Mouse (Mus musculus) spleen, embryonic (tissue): ENCODE measurements around the gene Gm28778.
"Not testable (repeated sequence)": the region's sequence is repeated elsewhere in the genome, so short reads cannot be mapped to it uniquely, and the experiment has no call there.

Source experiments
- CTCF ChIA-PET: fragments of 350-600 bp; sonication (Branson Sonifier 250); formaldehyde crosslinking; loops from one replicate; lab custom pipeline; 2022; lab: Charles Lee

Gm28778 gene

DNA sequence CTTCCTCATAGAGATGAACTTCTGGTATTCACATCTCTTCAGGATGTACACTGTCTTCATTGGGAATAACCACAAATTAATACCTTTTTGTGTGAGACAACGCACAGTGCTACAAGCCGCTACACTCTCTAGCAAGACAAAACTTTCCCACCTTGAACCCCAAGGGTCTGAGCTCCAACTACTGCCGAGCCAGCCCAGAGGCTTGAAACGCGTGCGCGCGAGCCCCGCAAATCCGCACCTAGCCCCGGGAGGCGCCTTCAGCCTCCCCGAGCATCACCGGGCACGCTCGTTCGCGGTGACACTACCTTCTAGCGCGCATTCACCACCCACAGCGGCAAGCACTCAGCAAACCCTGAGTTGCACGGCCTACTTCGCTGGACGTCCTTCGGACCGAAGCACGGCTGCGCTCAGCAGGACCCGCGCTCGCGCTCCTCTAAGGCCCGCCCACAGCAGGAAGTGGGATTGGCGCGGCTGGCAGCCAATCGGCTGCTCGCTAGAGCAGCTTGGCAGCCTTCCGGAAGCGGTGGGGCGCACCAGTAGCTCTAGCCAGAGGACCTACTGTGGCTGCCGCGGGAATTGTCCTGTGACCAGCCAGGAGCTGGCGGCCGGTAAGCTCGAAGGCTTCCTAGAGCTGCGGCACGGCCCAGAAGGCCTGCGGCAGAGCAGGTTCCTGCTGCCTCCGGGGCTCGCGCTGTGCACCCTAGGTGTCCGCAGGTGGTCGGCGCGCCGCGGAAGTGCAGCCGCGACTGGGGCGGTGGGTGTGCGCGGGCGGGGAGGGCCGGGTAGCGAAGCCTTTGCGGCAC is at the start of gene Gm28778, which contains the start of the genes Pms1 and Ormdl1:
Gene Gm28778 (plus strand): TSS at position 531 of the 803 bp plus-strand sequence.
Gene Pms1 (minus strand): TSS at position 438 of the 803 bp plus-strand sequence.
Gene Ormdl1 (plus strand): TSS at position 515 of the 803 bp plus-strand sequence.
- CTCF ChIA-PET = interaction anchor here (0.8 kb wide), 1 partner anchor 1723 kb away, joined by 4 read pairs; no protein-coding TSS in a partner anchor

DNA sequence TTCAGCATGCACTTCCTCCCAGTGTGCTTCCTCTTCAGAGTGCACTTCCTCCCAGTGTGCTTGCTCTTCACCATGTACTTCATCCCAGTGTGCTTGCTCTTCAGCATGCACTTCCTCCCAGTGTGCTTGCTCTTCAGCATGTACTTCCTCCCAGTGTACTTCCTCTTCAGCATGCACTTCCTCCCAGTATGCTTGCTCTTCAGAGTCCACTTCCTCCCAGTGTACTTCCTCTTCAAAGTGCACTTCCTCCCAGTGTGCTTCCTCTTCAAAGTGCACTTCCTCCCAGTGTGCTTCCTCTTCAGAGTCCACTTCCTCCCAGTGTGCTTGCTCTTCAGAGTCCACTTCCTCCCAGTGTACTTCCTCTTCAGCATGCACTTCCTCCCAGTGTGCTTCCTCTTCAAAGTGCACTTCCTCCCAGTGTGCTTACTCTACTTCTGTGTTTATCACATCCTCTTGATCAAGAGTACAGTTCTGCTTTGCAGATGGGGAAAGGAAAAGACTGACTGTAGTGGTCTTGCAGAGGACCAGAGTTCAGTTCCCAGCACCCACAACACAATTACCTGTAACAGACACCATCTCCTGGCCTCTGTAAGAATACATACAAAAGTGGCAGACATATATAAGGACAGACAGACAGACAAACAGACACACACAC is 31.8 kb upstream of the Gm28778 start:
- CTCF ChIA-PET = not testable (repeated sequence)

DNA sequence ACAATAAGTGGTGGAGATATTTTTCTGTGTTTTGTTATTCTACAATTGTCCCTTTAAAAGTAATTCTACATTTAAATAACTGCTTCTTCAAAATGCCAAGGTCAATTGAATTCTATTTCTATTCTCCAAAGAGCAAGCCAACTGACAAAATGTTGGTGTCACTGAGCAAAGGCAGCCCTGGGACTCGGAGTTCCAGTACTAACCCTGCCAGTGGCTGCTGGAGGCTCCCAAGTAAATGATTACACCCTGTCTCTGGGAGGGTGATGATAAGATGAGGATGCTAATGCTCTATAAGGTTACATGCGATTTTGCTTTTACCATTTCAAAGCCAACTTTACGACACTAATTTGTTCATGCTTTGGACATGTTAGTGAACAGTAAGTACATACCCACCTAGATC is 27.0 kb upstream of the Gm28778 start:
- CTCF ChIA-PET = no interaction called here

DNA sequence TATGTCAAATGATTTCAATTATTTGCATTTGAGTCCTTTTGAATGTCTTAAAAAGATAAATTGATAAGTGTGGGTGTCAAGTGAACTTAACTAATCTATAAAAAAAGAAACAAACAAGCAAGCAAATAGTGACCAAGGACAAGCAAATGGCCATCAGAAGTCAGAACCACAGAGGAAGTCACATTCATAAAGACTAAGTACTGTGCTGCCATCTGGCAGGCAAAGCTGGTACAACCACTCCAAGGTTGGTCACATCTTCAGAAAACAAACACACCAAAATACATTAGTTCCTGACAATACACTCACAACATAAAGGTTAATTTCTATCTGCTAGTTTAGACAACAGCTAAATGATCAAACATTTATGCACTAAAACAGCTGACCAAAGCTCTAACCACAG is 24.3 kb upstream of the Gm28778 start:
- CTCF ChIA-PET = no interaction called here

DNA sequence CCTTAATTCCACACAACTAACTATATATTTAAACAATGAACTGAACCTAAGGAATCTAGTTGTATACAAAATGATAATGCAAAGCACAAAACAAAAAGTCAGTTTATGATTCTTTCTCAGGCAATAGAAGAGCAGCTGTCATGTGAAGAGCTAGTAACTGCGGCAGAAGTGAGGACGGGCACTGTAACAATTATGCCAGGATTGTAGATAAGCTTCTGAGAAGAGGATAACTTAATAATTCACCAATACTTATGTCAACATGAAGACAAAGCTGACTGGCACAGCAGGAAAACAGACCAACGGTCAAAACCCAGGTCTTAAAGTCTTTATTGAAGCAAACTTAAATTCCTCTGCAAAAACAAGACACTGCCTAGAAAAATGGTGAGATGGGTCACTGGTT is 5.7 kb upstream of the Gm28778 start:
- CTCF ChIA-PET = no interaction called here

DNA sequence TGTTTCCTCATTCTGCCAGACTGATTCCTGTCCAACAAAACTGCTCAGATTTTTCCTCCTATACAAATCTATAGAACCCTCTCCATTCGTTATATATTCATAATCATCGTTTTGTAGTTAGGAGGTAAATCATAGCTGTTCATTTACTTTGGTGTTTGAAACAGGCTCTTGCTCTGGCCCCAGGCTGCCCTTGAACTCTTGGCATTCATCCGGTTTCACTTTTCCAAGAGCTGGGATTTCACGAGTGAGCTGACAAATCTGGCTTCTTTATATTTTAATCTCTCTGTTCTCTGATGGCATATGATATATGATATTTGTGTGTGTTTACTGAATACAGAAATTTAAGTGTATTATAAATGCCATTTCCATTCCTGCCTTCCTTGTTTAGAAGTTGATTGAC is 3.6 kb downstream of the Gm28778 start:
- CTCF ChIA-PET = no interaction called here

DNA sequence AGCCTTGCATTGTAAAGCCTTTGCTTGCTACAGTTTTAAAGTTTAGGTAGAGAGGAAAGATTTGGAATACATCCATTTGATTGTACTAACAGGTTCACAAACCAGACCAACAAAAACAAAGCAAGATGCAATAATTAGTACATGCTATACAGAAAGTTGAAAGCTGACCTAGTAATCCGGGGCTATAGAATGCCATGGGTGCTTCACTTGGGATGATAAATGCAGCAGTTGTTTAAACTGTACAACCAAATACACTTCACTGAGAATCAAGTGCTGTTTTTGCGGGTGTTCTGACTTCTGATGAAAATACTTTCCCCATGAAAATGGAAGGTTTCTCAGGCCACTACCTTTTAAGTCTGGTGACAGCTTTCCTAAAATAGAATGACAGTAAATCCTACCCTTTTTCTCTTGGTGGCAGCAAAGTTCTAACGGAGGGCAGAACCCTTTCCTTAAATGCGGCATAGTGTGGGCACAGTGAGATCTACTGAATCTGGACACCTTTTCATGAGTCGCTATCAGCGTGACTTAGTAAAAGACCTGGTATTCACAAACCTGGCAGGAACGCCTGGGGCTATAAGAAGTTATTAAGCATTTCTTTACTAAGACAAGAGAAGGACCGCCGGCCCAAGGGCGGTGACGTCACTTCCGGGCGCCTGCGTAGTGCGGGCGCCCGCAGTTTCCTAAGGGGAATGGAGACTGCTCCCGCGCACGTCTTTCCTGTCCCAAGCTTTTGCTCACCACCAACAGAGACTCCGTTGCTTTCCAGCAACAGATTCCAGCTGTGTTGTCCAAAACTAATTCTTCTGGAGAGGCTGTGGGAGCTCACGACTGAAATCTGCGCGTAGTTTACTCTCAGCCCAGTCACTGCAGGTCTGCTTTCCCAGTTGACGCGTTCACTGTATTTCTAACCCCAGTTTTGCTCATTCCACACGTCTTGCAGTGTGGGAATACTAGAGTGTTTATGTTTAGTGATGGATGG is 16.4 kb downstream of the Gm28778 start, which contains the start of gene Osgepl1:
Gene Osgepl1 (plus strand): TSS at position 636 of the 979 bp plus-strand sequence.
- CTCF ChIA-PET = no interaction called here

DNA sequence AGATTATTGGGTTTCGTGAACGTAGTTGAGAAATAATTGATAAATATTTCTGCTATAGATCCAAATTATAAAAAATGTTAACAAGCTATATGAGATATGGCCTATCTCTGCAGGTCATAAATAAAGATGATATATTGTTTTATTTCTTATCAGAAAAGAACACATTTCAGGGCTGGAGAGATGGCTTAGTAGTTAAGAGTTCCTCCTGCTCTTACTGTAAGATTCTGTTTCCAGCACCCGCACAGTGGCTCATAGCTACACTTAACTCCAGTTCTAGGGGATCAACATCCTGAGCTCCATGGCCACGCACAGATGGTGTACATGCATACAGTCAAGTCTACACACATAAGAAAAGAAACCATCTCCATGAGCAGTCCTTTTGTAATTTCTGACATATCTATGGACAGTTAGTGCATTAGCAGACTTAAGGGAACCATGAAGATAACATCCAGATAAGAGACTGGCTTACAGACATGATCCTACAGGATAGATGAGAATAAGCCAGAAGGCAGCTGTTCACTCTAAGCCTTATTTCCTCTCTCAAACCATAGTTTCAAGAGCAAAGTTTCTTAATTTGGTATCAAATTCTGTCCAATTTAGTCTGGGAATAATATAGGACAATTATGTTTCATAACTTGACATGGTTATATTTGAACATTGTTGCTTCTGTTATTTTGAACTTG is 24.9 kb downstream of the Gm28778 start:
- CTCF ChIA-PET = no interaction called here

DNA sequence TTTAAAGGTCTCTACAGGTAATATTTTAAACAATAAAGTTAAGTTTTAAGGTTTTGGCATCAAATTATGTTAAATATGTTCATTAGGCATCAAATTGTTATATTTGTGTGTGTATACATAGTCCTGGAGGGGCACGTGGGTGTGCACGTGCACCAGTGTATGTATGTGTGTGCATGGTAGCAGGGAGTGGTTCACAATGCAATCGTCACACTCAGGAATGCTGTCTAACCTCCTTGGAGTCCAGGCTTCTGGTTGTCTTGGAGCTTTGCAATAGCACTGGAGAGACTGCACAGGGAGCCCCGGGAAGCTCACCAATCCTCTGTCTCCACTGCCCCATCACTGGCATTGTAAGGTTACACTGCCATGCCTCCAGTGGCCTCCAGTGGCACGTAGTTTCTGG is 26.3 kb downstream of the Gm28778 start:
- CTCF ChIA-PET = no interaction called here

DNA sequence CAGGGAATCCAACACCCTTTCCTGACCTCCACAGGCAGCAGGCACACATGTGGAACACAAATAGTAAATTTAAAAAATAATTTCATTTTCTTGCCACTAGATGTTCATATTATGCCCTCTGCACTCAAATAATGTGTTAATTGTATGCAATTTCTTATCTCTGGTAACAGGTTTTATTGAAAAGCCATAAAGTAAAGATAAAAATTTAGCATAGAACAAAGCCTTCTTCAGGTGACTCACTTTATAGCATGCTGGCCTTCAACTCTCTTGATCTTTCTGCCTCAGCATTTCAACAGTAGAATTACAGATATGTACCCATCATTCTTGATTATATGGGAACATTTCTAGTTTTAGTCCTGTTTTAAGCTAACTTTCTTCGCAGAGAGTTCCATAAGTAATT is 27.4 kb downstream of the Gm28778 start:
- CTCF ChIA-PET = no interaction called here

DNA sequence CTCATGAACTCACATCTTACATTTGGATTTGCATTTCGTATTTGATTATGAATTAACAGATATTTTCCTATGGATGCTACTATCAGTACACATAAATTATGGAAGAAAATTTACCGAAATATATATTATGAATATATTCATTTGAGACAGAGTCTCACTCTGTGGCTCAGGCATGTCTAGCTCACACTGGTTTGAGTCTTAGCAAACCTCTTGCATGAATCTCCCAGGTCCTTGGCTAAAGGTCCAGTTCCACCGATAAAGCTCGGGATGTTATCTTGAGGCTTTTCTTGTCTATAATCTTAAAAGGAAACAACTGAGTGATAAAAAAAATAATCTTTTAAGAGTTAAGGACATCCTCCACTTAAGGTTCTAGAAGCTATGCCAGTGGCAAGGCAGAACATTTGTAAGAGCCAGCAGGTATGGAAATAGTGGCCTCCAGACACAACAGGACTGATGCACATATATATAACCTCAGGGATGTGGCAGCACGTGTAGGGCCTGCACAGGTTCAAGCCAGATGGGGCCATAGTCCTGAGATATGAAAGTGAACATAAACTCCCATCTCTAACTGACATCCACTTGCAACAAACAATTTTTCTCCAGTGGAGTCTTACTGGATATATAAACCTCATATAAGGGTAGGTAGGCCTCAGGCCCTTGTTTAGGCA is 28.1 kb downstream of the Gm28778 start:
- CTCF ChIA-PET = no interaction called here

DNA sequence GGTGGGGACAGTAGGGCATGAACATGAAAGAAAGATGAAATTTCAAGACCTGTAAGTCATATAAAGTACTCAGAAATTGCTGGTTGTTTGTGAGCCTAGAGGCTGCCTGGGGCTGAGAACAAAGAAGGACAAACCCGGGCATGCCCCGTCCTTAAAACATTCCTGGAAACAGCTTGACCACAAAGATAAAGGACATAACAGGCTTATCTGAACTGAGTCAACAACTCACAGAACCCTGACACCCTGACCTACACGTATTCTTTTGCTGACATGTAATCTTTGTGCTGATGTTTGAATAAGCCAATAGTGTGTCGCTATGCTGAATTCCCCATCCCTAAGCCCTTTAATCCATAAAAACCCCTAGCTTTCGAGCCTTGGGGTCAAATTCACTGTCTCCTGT is 36.6 kb downstream of the Gm28778 start:
- CTCF ChIA-PET = not testable (repeated sequence)

DNA sequence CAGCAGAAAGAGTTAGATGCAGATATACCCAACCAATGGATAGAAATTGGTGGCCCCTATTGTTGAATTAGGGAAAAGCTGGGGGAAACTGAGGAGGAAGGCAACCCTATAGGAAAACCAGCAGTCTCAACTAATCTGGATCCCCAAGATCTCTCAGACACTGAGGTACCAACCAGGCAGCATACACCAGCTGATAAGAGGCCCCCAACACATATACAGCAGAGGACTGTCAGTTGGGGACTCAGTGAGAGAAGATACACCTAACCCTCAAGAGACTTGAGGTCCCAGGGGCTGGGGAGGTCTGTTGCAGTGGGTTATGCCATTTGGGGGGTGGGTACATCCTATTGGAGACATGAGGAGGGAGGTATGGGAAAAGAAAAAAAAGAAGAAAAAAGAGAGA is 38.6 kb downstream of the Gm28778 start:
- CTCF ChIA-PET = no interaction called here

DNA sequence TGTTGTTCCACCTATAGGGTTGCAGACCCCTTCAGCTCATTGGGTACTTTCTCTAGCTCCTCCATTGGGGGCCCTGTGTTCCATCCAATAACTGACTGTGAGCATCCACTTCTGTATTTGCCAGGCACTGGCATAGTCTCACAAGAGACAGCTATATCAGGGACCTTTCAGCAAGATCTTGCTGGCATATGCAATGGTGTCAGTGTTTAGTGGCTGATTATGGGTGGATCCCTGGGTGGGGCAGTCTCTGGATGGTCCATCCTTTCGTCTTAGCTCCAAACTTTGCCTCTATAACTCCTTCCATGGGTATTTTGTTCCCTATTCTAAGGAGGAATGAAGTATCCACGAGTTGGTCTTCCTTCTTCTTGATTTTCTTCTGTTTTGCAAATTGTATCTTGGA is 40.5 kb downstream of the Gm28778 start:
- CTCF ChIA-PET = interaction anchor here (0.5 kb wide), 1 partner anchor 44 kb away, joined by 3 read pairs; no protein-coding TSS in a partner anchor

DNA sequence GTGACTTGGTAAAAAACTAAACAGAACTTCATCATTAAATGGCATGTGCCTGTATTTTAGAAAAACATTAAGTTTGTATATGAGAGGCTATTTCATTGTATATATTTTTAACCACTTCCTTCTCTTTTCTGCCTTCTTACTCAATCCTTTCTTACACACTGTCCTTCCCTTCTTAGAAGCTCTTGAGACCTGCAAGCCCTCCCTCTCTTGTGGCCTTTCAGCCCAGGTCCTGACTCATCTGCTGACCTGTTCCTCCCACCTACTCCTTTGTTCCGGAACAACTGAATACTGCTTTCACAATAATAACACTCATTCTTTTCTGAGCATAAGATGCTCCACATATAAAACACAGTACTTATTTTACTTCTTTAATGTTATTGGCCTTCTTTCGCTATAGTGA is 44.2 kb downstream of the Gm28778 start:
- CTCF ChIA-PET = no interaction called here

DNA sequence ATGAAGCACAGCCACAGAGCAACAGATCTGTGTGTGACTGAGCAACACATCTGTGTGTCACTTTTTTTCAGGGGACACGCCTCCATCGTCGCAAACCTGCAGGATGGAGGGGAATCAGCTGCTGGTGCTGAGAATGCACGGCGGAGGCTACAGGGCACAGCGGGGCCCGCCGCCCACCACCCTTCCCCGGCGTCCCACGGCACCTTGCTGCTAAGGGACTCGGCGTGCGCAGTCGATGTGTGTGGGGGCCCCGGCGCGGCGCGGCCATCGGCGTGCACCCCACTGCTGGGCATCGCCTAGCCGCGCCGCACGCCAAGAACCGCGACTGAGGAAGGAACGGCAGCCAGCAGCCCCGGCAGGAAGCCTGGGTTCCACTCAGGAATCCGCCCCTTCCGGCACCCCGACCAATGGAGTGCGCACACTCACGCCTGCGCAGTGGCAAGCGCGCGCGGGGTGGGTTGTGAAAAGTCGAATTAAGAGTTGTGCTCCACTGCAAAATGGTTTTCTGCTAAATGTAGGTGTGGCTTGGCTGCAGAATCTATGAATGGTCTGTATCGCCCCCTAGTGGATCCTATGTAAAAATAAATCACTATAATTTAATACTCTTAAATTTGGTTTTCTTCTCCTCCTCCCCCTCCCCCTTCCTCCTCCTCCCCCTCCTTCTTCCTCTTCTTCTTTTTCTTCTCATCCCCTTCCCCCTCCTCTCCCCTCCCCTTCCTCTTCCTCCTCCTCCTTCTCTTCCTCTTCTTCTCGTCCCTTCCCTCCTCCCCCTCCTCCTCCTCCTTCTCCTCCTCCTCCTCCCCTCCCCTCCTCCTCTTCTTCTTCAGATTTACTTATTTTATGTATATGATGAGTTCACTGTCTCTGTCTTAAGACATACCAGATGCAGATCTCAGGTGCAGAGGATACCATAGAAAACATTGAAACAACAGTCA is 55.7 kb downstream of the Gm28778 start, which contains the start of the genes Asdurf, Gm28551 and Asnsd1:
Gene Asdurf (minus strand): TSS at position 293 of the 935 bp plus-strand sequence.
Gene Gm28551 (minus strand): TSS at position 341 of the 935 bp plus-strand sequence.
Gene Asnsd1 (minus strand): TSS at position 426 of the 935 bp plus-strand sequence.
- CTCF ChIA-PET = no interaction called here

DNA sequence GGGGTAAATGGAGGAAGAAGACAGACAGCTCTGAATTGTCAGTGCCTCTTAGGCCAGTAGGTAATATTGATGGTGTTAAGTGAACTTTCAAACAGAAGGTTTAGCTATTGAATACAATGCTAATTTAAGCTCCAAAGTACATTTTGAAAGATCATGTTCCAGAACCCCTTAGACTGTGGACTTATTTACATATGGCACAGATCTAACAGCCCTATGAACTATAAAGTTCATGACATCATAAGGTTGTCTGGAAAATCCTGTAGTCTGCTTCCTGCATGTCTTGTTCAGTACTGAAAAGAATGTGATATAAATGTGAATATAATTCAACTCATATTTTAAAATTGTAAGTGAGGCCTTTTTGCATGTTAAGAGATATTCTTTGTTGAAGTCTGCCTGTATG is 62.1 kb downstream of the Gm28778 start:
- CTCF ChIA-PET = no interaction called here
